Mouse (Mus musculus): ENCODE results near the gene Arhgap25.

DNA sequence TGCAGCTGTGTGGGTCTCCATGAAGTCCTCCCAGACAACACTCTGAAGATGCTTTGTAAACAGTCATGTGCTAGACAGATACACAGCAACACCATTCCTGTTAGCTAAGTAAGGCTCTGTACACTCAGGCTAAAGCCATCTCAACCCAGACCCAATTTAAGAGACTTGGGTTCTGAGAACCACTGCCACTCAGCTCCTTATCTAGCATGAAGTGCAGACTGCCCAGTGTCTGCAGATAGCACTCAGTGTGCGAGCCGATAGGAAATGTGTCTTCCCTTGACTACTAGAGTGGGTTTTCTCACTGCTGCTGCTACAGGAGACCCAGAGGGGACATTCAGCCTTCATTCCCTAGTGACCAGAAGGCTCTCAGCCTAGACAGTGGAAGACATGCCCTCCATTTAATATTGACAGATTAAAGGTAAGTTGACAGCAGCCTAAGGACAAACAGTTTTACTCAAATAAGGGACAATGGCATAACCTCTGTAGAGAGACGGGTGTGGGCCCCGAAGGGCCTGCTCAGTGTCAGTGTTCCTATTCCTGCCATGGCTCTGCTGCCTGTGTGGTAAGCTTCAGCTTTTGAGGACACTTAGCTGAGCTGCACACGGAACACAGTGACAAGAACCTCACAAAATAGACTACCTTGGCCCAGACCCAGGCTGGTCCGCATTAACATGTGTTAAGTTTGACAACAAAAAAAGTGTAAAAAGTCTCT is 5.1 kb downstream of the Arhgap25 start:
- TF ChIP-seq POLR2A (IDR thresholded peaks at IDR 0.05; ENCODE audit: low read depth, low read length) (no peak), CTCF (IDR thresholded peaks at IDR 0.05; ENCODE audit: extremely low read depth, insufficient read length, insufficient replicate concordance, low read depth, low read length) (no peak)
